Mouse (Mus musculus): ENCODE measurements around the gene Fbxw11. TPM values are rescaled to one million over a fixed set of nuclear protein-coding genes. Genes with fewer than 3 reads are reported as not detected.
"Not testable (repeated sequence)": the region's sequence is repeated elsewhere in the genome, so short reads cannot be mapped to it uniquely, and the experiment has no call there.

Fbxw11 gene
- total RNA-seq, 1 experiment from 2014 or later, result 59.2 TPM

DNA sequence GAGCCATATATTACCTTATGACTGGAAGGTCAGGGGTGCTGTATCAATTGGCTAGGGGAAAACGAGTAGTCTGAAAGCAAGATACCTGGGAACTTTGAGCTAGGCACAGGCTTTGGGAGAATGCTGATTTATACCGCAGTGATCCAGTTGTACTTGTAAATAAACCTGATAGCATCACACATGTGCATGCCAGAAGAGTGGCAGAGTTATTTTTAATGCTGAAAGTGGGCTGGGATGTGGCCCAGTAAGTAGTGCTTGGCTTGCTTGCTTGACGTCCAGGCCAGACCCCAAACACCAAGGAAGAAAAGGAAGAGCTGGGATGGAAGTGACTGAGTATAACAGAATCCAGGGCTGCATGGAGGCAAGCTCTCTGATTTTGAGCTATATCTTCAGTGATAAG lies 59.0 kb downstream of the Fbxw11 start:
- no peak for ATAC-seq (replicated peaks; ENCODE audit: low read depth, poor library complexity, severe bottlenecking)

DNA sequence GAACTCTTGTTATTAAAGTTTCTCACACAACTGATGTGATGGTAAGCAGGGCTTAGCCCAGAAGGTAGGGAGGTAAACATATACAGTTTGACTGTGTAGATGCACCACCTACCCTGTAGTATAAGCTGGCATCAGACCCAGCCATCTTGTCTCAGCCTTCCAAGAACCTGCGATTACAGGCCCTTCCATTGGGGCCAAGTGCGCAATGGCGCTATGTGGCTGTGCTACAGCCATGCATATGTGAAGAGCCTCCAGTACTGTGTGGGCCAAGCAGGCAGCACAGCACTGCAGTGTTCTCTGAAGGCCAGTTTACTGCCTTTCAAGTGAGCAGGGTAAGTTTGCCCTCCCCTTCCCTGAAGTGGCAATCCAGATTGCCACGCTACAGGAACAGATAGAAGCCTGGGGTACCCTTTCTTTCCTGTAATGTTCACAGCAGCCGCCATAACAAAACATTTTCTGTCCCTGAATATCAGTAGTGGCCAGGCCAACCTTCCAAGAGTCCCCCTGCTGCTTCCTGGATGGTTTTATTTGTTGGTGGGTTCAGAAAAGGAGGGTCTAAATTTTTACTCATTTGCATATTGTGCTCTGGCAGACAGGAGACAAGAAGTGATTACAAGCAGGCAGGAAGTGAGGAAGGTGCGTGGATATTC lies 61.8 kb downstream of the Fbxw11 start:
- ATAC-seq (replicated peaks; ENCODE audit: low read depth, poor library complexity, severe bottlenecking), result no peak

DNA sequence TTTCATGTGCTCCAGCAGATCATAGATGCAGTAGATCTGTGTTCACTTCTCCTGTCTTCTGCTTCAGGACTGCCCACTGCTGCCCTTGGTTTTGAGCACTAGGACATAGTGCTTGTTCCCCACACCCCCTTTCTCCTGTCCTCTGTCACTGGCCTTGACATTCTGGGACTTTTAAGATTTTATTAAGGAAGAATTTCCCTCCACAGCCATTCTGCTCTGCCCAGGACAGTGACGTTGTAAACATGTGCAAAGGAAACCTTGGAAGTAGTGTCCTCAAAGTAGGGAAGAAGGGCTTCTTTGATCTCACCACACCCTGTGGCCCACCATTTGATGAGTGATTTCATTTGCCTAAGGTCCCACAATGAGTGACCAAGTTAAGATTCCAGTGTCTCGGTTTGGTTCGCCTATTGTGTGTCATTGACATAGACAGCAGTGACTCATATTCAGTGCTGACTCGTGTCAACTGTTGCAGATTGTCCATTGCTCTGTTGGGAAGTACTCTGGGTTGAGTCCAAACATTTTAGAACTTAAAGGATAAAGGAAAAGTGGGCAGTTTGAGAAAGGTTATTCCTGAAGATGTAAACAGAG lies 64.0 kb downstream of the Fbxw11 start:
- no peak for ATAC-seq (replicated peaks; ENCODE audit: low read depth, poor library complexity, severe bottlenecking)

DNA sequence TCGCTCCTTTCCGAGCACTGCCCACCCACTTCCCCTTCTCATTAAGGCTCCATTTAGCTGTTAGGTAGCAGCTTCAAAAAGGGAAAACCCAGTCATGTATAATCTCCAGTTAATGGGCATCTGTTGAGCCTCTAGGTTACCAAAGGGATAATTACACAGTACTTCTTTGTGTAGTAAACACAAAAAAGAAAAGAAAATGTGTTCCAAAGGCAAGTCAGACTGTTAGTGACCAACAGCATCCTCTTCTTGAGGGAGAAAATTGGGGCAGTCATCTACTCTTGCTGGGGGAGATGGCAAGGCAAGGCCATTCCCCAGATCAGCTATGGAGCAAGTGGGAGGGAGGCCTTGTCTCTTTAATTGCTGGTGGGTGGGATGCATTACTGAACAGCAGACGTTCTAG lies 65.0 kb downstream of the Fbxw11 start:
- ATAC-seq (replicated peaks; ENCODE audit: low read depth, poor library complexity, severe bottlenecking), result no peak

DNA sequence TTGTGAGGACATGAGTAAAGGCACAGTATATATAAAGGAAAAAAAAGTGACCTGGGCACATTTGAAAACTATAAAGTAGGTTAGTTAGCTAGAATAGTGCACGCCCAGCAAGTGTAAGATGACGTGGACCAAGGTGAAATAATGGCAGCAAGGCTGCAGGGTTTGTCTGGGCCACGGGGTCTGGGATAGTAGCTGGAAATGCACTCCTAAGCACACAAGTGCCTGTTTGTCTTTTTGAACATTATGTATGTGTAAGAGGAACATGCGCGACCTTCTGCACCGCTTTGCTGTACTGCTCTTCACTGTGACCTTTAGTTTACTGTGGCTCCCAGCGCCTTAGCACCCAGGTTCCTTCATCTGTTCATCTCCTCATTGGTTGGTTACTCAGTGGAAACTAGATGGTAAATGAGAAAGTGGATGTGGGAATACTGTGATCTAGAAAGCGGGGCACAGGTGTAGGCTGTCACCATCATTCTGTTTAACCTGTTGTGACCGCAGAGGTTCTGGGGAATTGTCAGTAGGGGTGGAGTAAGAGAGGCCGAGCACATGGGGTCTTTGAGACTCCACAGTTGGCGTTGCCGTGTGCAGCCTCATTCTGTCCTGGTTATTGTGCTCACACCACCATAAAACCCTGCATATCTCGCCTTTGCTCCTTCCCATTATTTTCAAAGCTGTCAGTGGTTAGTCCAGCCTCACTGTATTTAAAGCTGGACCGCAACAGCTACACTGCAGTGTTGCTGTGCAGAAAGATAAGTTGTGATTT lies 66.4 kb downstream of the Fbxw11 start:
- no peak for ATAC-seq (replicated peaks; ENCODE audit: low read depth, poor library complexity, severe bottlenecking)

DNA sequence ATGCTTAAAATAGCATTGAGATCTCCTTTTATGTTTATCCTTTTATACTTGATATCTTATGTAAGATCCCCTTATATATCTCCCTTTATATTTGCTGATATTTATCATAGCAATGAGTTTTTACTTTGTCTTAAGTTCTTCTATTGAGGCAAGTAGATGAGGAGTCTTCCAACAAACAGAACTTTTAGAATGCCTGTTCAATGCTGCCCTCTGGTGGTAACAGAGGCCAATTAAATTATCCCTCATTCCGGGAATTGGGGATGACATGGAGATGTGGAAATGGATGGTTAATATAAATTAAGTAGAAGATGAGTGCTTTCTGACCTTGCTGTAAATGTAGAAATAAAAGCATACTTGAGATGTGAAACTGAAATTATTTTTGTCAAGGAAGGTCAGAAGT lies 67.0 kb downstream of the Fbxw11 start:
- 0 out of 2 replicates have a peak, but pooled peaks have one; percentile 30 for ATAC-seq (replicated peaks; ENCODE audit: low read depth, poor library complexity, severe bottlenecking)

DNA sequence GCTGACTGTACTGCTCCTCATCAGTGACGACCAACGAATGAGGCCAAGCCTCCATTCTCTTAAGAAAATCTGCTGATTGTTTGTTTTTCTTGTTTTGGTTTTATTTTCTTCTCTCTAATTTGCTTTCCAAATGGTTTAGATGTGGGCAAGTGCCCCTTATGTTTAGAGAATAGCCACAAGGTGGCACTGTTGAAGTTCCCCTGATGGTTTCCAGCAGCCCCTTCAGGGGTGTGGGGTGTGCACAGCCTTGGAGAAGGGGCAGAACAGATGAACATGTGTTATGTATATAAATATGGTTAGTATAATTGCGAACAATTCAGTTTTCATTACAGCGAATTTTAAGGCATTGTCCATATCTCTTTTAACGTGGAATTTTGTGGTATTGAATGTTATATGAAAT lies 71.7 kb downstream of the Fbxw11 start:
- ATAC-seq (replicated peaks; ENCODE audit: low read depth, poor library complexity, severe bottlenecking), result peak; percentile 71

DNA sequence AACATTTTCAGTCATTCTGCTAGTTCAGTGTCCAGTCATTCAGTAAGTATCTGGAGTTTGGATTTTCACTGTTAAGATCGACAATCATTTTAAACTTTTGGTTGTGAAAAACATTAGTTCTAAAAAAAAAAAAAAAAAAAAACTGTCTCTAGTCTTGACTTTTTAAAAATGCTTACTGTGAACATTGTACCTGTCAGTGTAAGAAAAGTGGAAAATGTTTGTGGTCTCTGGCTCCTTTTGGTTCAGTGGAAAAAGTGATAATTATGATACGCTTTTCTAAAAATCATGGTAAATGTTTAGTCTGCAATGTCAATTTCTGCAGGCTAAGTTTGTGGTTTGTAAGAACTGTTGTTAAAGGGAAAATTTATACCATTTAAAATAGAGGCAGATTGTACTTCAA lies 72.4 kb downstream of the Fbxw11 start:
- no peak for ATAC-seq (replicated peaks; ENCODE audit: low read depth, poor library complexity, severe bottlenecking)

DNA sequence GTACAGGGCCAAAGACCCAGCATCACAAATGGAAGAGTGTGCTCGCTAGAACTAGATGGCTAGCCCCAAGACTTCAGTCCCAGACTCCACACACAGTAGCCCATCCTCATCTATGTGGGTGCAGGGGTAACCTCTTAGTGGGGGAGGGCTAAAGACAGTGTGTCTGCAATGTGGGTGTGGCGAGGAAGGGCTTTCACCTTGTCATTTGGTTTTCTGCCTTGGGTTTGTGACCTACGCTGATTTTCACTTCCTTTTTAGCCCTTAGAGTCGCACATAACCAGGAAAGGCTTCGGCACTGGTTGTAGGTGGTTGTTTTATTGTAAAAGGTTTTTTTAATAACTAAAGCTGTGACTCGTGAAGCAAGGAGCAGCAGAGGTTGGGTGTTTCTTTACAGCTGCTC lies 73.0 kb downstream of the Fbxw11 start:
- 0 out of 2 replicates have a peak, but pooled peaks have one; percentile 18 for ATAC-seq (replicated peaks; ENCODE audit: low read depth, poor library complexity, severe bottlenecking)

DNA sequence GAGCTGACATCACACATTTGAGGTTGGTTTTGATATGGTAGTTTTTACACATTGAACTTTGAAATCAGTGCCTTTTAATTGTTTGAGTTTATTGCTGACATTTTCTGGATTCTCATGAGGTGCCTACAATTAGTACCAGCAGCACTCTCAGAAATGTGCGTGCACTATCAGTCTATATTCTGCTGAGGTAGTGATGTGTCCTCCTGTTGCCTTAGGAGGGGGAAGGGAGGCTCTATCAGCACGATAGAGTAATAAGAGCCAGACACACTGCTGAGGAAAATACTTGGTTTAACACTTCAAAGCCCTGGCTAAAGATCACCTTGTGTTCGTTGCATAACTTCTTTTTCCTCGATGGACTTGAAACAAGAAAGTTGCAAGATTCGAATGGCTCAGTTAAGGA lies 73.4 kb downstream of the Fbxw11 start:
- no peak for ATAC-seq (replicated peaks; ENCODE audit: low read depth, poor library complexity, severe bottlenecking)

DNA sequence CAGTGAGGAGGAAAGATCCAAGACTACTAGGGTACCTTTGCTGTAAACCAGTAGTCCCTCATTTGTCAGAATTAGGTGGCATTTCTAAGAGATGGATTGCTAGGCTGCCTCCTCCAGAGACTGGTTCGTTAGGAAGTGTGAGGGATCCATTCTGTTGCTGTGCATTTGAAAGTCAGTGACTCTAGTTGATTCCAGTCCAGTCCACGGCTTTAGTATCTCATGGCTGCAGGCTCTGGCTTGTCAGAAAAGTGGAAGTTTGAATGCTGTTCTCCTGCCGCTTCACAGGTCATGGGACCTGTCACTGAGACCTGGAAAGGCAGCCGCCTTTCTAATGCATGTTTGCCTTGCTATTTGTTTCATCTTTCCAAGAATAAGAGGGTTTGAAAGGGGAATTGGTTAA lies 74.4 kb downstream of the Fbxw11 start:
- ATAC-seq (replicated peaks; ENCODE audit: low read depth, poor library complexity, severe bottlenecking), result no peak

DNA sequence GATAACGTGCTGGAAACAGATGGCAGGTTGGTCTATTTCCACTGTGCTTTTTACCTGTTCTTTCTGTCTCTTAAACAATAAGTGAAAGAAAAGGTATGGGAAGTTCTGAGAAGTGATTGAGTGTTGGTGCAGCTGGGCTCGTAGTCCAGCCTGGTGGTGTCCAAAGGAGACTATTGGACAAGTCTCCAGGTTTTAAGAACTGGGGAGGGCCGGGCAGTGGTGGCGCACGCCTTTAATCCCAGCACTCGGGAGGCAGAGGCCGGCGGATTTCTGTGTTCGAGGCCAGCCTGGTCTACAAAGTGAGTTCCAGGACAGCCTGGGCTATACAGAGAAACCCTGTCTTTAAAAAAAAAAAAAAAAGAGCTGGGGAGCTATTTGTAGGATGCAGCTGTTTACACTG lies 75.2 kb downstream of the Fbxw11 start:
- ATAC-seq (replicated peaks; ENCODE audit: low read depth, poor library complexity, severe bottlenecking), result not testable (repeated sequence)

DNA sequence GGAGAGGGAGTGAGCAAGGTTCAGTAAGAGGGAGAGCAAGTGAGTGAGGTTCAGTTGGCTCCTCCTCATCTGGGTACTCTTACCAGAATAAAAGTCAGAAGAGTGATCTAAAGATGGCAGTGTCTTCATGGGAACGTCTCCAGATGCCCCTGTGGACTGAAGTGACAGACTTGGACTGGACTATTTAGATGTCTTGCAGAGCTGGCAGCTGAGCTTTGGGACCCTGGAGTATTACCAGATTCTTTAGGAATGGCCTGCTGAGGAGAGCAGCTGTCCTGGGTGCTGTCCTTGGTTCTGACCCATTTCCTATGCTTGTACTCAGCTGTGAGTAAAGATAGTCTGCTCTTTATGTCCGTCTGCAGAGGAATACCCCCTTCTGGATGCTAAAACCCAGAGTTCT lies 75.8 kb downstream of the Fbxw11 start:
- no peak for ATAC-seq (replicated peaks; ENCODE audit: low read depth, poor library complexity, severe bottlenecking)

DNA sequence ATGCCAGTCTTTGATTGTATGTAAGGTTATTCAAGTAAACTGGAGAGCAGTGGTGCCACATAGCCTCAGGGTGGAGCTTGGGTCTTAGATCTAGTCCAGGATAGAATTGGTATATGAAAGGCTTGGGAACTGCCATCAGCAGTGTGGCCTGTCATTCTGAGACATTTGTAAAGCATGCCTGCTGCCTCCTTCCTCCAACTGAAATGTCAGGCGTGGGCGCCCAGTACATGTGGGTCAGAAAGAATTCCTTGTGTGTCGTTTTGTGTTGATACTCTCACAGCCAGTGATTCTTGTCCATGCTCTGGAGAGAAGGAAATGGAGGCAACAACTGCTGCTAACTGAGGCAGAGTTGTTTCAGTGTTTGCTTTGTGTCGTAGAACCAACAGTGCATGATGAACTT lies 76.5 kb downstream of the Fbxw11 start:
- ATAC-seq (replicated peaks; ENCODE audit: low read depth, poor library complexity, severe bottlenecking), result no peak

DNA sequence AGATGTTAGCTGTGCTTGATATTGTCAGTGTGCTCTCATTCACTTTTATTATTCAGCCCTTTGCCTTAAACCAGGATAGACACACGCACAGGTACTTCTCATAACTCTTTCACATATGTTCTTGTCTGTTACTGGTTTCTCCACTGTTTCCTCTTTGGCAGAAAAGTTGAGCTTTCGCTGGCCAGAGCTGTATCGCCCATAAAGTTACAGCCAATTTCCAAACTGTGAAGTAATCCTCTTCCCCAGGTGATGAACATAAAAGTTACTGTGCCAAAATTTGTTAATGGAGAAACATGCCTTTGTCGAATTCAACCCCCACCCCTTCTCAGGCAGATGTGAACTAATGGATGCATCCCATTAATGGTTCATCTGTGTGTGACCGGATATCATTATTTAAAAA lies 80.1 kb downstream of the Fbxw11 start:
- ATAC-seq (replicated peaks; ENCODE audit: low read depth, poor library complexity, severe bottlenecking), result no peak

DNA sequence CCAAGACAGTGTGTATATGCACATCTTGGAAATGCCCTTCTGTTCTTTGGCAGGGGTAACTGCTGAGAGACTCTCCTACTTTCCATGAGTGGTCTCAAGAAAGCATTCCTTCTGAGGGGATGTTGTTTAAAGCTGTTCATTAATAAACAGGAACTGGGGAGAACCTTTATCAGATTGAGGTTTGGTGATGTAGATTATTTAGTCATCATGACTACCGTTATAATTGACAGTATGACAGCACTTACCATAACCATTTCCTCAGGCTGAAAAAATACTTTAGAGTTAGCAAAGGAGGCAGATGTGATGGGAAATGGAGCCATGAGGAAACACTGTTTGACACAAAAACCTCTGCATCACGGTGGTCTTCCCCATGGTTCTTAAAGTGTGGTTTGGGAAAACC lies 80.8 kb downstream of the Fbxw11 start:
- peak; percentile 29 for ATAC-seq (replicated peaks; ENCODE audit: low read depth, poor library complexity, severe bottlenecking)

DNA sequence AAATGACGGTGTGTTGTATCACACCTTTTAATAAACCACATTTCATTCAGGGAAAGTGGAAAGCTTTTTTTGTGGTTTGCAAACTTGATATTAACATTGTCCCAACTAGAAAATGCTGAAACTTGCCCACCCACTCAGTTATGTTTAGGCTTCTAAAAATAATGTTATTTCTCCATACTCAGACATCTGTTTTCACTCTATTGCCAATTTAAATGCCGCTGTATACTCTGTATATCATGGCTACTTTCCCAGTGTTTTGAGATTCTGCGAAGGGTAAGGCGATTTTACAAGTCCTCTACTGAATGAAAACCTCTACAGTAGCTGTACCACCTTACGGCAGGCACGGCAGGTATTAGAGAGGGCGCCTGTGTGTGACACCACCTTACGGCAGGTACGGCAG lies 82.6 kb downstream of the Fbxw11 start:
- ATAC-seq (replicated peaks; ENCODE audit: low read depth, poor library complexity, severe bottlenecking), result no peak

DNA sequence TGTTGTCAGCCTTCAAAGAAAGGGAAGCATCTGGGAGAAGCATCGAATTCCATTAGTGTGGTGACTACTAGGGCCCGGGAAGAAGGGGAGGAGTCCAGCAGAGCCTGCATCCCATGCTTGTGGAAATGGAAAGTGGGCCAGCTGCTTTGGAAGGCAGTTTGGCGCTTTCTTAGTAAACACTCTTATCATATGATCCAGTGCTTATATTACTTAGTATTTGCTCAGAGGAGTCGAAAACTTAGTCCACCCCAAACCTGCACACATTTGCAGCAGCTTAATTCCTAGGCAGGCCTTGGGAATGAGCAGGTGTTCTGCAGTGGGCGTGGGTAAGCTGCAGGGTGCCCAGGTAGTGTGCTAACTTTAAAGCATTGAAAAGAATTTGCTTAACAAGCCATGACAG lies 89.9 kb downstream of the Fbxw11 start:
- no peak for ATAC-seq (replicated peaks; ENCODE audit: low read depth, poor library complexity, severe bottlenecking)

DNA sequence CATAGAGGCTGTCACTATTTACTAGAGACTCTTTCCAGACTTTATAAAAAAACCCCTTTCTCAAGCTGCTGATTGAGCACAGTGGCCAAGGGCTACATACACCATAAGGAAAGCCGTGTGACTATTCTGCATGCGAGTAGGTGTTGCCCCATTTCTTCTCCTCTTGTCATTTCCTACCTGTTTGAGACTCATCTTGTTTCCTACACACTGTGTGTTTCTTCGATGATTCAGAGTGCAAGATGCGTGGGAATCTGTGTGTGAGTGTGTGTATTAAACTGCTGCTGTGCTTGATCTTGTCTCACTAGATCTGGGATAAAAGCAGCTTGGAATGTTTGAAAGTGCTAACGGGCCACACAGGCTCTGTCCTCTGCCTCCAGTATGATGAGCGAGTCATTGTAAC lies 90.7 kb downstream of the Fbxw11 start:
- no peak for ATAC-seq (replicated peaks; ENCODE audit: low read depth, poor library complexity, severe bottlenecking)

DNA sequence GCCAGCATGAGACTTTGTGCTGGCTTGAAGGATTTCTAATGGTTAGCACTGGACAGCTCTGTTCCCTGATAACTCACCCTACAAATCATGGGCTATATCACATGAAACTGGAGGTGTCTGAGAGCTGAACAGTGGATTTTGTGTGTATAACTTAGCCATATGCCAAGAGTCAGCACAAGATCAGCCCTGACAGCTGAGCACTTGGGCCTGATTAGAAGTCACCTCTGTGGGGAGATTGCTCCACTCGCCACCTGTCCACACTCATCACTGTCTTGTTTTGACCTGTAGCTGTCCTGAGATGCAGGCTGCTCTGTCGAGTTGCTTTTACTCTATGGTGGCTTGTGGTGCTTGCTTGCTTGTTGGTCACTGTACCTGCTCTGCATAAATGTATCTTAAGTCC lies 93.8 kb downstream of the Fbxw11 start:
- ATAC-seq (replicated peaks; ENCODE audit: low read depth, poor library complexity, severe bottlenecking), result no peak

DNA sequence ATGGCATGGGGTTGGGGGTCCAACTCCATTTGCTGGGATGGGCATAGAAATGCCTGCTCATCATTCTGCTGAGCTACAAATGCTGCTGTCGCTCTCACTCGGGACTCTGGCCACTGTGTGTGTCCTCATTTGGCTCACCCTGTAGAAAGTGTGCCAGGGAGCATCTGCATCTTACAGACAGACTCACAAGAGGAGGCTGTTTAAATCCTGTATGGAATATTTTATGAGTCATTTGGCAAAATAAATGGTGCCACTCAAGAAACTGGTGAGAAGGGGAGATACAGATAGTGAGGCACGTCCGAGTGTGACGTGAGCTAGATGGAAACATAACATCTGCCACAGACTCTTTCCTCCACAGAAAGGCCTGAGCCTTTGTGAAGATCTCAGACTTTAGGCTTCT lies 95.2 kb downstream of the Fbxw11 start:
- no peak for ATAC-seq (replicated peaks; ENCODE audit: low read depth, poor library complexity, severe bottlenecking)

DNA sequence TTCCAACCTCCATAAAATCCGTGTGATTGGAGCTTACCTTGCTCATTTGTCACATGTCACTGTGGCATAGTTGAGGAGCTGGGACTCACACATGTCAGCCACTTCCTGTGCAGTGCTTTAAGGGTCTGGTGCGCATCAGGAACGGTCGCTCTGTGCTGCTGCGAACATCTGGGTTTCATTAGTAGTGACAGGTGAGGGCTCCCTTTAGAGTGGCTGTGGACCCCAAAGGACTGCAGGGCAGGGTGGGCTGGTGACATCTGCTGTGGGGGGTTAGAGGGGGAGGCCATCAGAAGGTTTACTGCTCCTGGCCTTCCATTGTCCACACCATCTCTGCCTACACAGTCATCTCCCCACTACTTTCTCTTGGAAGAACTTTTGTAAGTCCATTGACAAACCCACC lies 101.4 kb downstream of the Fbxw11 start:
- ATAC-seq (replicated peaks; ENCODE audit: low read depth, poor library complexity, severe bottlenecking), result no peak
